ENCODE assay signal across 11 mouse cellular contexts in the genomic region with DNA sequence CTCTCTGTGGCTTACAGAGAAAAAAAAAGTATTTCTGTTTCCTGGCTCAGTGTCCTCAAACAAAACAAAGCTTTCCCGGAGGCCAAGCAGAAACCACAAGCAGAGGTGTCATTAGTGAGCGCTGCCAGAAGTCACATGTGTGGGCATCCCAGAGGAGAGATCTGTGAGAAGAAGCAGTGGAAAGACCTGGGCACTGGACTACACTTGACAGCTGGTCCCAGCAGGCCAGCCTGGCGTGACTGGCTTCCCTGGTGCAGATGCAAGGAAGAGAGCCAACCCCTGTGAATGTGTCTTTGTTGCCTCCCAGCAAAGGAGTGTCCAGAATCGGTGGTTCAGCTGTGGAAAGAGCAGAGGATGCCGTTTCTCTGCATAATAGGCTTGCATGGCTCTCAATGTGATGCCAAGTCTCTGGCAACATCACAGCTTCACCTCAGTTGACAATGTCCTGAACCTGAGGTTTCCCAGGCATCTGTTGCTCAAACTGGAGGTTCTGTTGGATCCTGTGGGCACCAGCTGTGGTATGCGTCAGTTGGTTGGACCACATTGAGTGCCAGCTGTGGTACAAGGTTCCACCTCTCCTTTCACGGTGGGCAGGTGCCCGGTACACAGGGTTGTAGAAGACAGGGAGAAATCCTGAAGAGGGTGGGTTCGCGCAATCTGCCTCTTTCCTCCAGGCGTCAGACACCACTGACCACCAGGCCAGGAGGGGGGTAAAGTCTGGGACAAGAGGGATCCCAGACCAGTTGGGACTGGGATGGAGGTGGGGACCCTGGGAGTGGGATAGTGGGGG.
DNase-seq lines count a peak whose midpoint lies in the region; ATAC-seq lines count a peak whose summit lies in the region.
"Had no signal": no experiment of that assay in that cellular context is flagged by ENCODE, and none has a peak within 500 bp of the region (broad histone marks: within the 10 kb centered on the region; RNA-seq: fewer than 3 reads in every experiment).

No protein-coding gene starts in this region.

- no peaks in the 10 kb centered on the region for H3K4me1 ChIP-seq in neural tube, embryonic 15.5 days
- H3K4me1 ChIP-seq: limb, embryonic 12.5 days had no signal

- 0 out of 2 replicates have a peak, but pooled peaks cover 4% of the 10 kb centered on the region for H3K27me3 ChIP-seq in neural tube, embryonic 15.5 days (replicated peaks)
- H3K27me3 ChIP-seq: limb, embryonic 12.5 days had no signal

- H3K27ac ChIP-seq in neural tube, embryonic 15.5 days (replicated peaks) = no peak overlapping the region
- H3K27ac ChIP-seq: limb, embryonic 12.5 days had no signal

- H3K9me3 ChIP-seq in neural tube, embryonic 15.5 days (replicated peaks) = no peaks in the 10 kb centered on the region
- H3K9me3 ChIP-seq: limb, embryonic 12.5 days had no signal

- peak; percentile 61; the same call in 1 of the 2 replicates for ATAC-seq in neural tube, embryonic 15.5 days (ENCODE audit: low FRiP score)

- no peaks in the 10 kb centered on the region for H3K36me3 ChIP-seq in neural tube, embryonic 15.5 days
- H3K36me3 ChIP-seq: limb, embryonic 12.5 days had no signal

- DNase-seq in heart, adult 11 months = peak; percentile 93
- DNase-seq in heart, postnatal 4 days = no peak
- DNase-seq in lung, postnatal 10 days = peak; percentile 50
- no peak for DNase-seq in lung, adult 18-20 months
- DNase-seq in fat pad, adult 2 months (ENCODE audit: extremely low read depth, low read depth, low spot score) = peak; percentile 67
- no peak for DNase-seq in spleen, adult 18-20 months
- no peak for DNase-seq in frontal cortex, postnatal 14 days (ENCODE audit: low spot score in 2 of 2)
- DNase-seq: adrenal gland, postnatal 25 days; thymus, postnatal 36 days had no signal

- H3K4me2 ChIP-seq in neural tube, embryonic 15.5 days = no peak overlapping the region
- H3K4me2 ChIP-seq: limb, embryonic 12.5 days had no signal

- 75% methylated on average over 11 of the region's 11 CpGs for WGBS in neural tube, embryonic 15.5 days

- no peak overlapping the region for H3K9ac ChIP-seq in neural tube, embryonic 15.5 days (replicated peaks)
- H3K9ac ChIP-seq: limb, embryonic 12.5 days had no signal

- no peak overlapping the region for H3K4me3 ChIP-seq in neural tube, embryonic 15.5 days (replicated peaks)
- H3K4me3 ChIP-seq: limb, embryonic 12.5 days had no signal

Comparison
In these comparisons a context has a peak if more than half of its experiments do, and no peak if none do; other contexts are left out.
1. DNase-seq: peak in heart, adult 11 months (single experiment), lung, postnatal 10 days (single experiment) and fat pad, adult 2 months (single experiment); none in heart, postnatal 4 days (single experiment), lung, adult 18-20 months (0 of 2), spleen, adult 18-20 months (0 of 2) and frontal cortex, postnatal 14 days (0 of 2).